Mouse (Mus musculus) embryonic facial prominence, embryonic 15.5 days (tissue): ENCODE measurements around the gene Snx17. TPM values are rescaled to one million over a fixed set of nuclear protein-coding genes. Genes with fewer than 3 reads are reported as not detected.

ENCODE experiments used
- ATAC-seq: fragments of 200-750 bp; cut with Nextera tagmentation; 2 replicates; pipeline ENCODE4 v1.8.0; 2017; ENCODE audit warnings: low read depth, moderate TSS enrichment; ENCODE audit not compliant: insufficient number of reproducible peaks, low FRiP score, low TSS enrichment
- H3K27ac ChIP-seq: fragments of 300-500 bp; sonication (generic); replicated peaks from 2 replicates; pipeline ENCODE4 v1.5.1; 2015; ENCODE audit warnings: mild to moderate bottlenecking, inconsistent platforms
- H3K27me3 ChIP-seq: fragments of 300-500 bp; sonication (generic); 2 replicates; pipeline ENCODE4 v1.6.1; 2015; ENCODE audit warnings: inconsistent platforms
- H3K36me3 ChIP-seq: fragments of 300-500 bp; sonication (generic); 2 replicates; pipeline ENCODE4 v1.6.1; 2015; ENCODE audit warnings: mild to moderate bottlenecking, inconsistent platforms
- H3K4me1 ChIP-seq: fragments of 300-500 bp; sonication (generic); 2 replicates; pipeline ENCODE4 v1.6.1; 2015; ENCODE audit warnings: inconsistent platforms
- H3K4me2 ChIP-seq: fragments of 300-500 bp; sonication (generic); replicated peaks from 2 replicates; pipeline ENCODE4 v1.6.1; 2015; ENCODE audit warnings: mild to moderate bottlenecking, inconsistent platforms
- H3K4me3 ChIP-seq: fragments of 300-500 bp; sonication (generic); replicated peaks from 2 replicates; pipeline ENCODE4 v1.5.1; 2015; ENCODE audit warnings: mild to moderate bottlenecking, inconsistent platforms
- H3K9ac ChIP-seq: fragments of 300-500 bp; sonication (generic); 2 replicates; pipeline ENCODE4 v1.6.1; 2015; ENCODE audit warnings: inconsistent platforms
- H3K9me3 ChIP-seq: fragments of 300-500 bp; sonication (generic); replicated peaks from 2 replicates; pipeline ENCODE4 v1.6.1; 2016; ENCODE audit warnings: inconsistent platforms
- WGBS: fragments of 180-500 bp; shearing (Covaris S2); methylation state at CpG from one replicate; pipeline ENCODE4 v1.1.7; 2015; 5-methylcytosine and 5-hydroxymethylcytosine counted together
- polyA plus RNA-seq: library from polyadenylated mRNA; unstranded; fragments of >200 nt; fragmentation: Nextera tagmentation; extraction: Ambion mirVana; gene quantifications from 2 replicates; pipeline ENCODE4 v1.2.1, GENCODE M21; 2015

The Snx17 gene
- polyA plus RNA-seq, 1 experiment from 2014 or later = 138 TPM

- WGBS = 82% methylated on average over 9 of the region's 9 CpGs
- Histone ChIP-seq H3K4me1 (peaks cover 33% of the 10 kb centered on the region), H3K9ac (no peak overlapping the region), H3K27me3 (no peaks in the 10 kb centered on the region), H3K4me2 (no peak overlapping the region), H3K4me3 (no peak overlapping the region), H3K36me3 (peaks cover 67% of the 10 kb centered on the region), H3K9me3 (peaks cover 4% of the 10 kb centered on the region; the same call in 1 of the 2 replicates), H3K27ac (no peak overlapping the region)
- ATAC-seq = no peak
Measured at GRCm38 (mm10) chr5:31198170-31198569, 5.1 kb downstream of the Snx17 start.

- H3K36me3 ChIP-seq = peaks cover 73% of the 10 kb centered on the region
- H3K27ac ChIP-seq = no peak overlapping the region
- no peak overlapping the region for H3K9ac ChIP-seq
- ATAC-seq = no peak
- no peak overlapping the region for H3K4me2 ChIP-seq
- H3K4me3 ChIP-seq = no peak overlapping the region
- H3K9me3 ChIP-seq = peaks cover 4% of the 10 kb centered on the region; the same call in 1 of the 2 replicates
- H3K27me3 ChIP-seq = no peaks in the 10 kb centered on the region
- 80% methylated on average over 5 of the region's 5 CpGs for WGBS
- peaks cover 31% of the 10 kb centered on the region for H3K4me1 ChIP-seq
Measured at GRCm38 (mm10) chr5:31198616-31199320, 5.7 kb downstream of the Snx17 start.

GRCm38 (mm10) chr5:31199321-31199892, 6.4 kb downstream of the Snx17 start:
- no peak for ATAC-seq
- Histone ChIP-seq H3K27me3 (no peaks in the 10 kb centered on the region), H3K9ac (no peak overlapping the region), H3K36me3 (peaks cover 79% of the 10 kb centered on the region), H3K4me1 (peaks cover 25% of the 10 kb centered on the region), H3K4me3 (no peak overlapping the region), H3K4me2 (no peak overlapping the region), H3K27ac (no peak overlapping the region), H3K9me3 (peaks cover 4% of the 10 kb centered on the region; the same call in 1 of the 2 replicates)
- WGBS = 92% methylated on average over 19 of the region's 19 CpGs

- peaks cover 4% of the 10 kb centered on the region; the same call in 1 of the 2 replicates for H3K9me3 ChIP-seq
- no peak for ATAC-seq
- peaks cover 21% of the 10 kb centered on the region for H3K4me1 ChIP-seq
- no peaks in the 10 kb centered on the region for H3K27me3 ChIP-seq
- no peak overlapping the region for H3K4me3 ChIP-seq
- 85% methylated on average over 9 of the region's 9 CpGs for WGBS
- no peak overlapping the region for H3K27ac ChIP-seq
- no peak overlapping the region for H3K4me2 ChIP-seq
- H3K36me3 ChIP-seq = peaks cover 78% of the 10 kb centered on the region
- H3K9ac ChIP-seq = no peak overlapping the region
Measured at GRCm38 (mm10) chr5:31199893-31200292, 6.9 kb downstream of the Snx17 start.

GRCm38 (mm10) chr5:31200327-31200768, 7.3 kb downstream of the Snx17 start:
- WGBS = 89% methylated on average over 27 of the region's 27 CpGs
- peaks cover 79% of the 10 kb centered on the region for H3K36me3 ChIP-seq
- 0 out of 2 replicates have a peak overlapping the region, but pooled peaks have one; percentile 79 for H3K4me2 ChIP-seq
- H3K4me3 ChIP-seq = peak overlapping the region; percentile 90
- no peak overlapping the region for H3K9ac ChIP-seq
- no peak for ATAC-seq
- no peaks in the 10 kb centered on the region for H3K27me3 ChIP-seq
- H3K27ac ChIP-seq = no peak overlapping the region
- H3K4me1 ChIP-seq = peaks cover 21% of the 10 kb centered on the region
- peaks cover 4% of the 10 kb centered on the region; the same call in 1 of the 2 replicates for H3K9me3 ChIP-seq

GRCm38 (mm10) chr5:31201042-31201741, 8.2 kb downstream of the Snx17 start:
- H3K9me3 ChIP-seq = peaks cover 4% of the 10 kb centered on the region; the same call in 1 of the 2 replicates
- ATAC-seq = no peak
- 14% methylated on average over 13 of the region's 13 CpGs for WGBS
- H3K9ac ChIP-seq = peak overlapping the region; percentile 84
- peak overlapping the region; percentile 90 for H3K4me3 ChIP-seq
- H3K27me3 ChIP-seq = no peaks in the 10 kb centered on the region
- H3K27ac ChIP-seq = peak overlapping the region; percentile 84
- peaks cover 78% of the 10 kb centered on the region for H3K36me3 ChIP-seq
- peak overlapping the region; percentile 79 for H3K4me2 ChIP-seq
- peaks cover 21% of the 10 kb centered on the region for H3K4me1 ChIP-seq

GRCm38 (mm10) chr5:31201742-31202590, 8.9 kb downstream of the Snx17 start, which contains the start of gene Zfp513:
TSS of gene Zfp513 (minus strand) at chr5:31202303.
- ATAC-seq = peak; percentile 96
- peak within 1 kb of the TSS; percentile 84 for H3K9ac ChIP-seq
- H3K27me3 ChIP-seq = no peaks in the 10 kb centered on the region
- peak within 1 kb of the TSS; percentile 86 for H3K27ac ChIP-seq
- under 1% methylated on average over 53 of the region's 53 CpGs for WGBS
- peaks cover 21% of the 10 kb centered on the region for H3K4me1 ChIP-seq
- H3K4me2 ChIP-seq = peak within 1 kb of the TSS; percentile 79
- H3K36me3 ChIP-seq = peaks cover 76% of the 10 kb centered on the region
- peak within 1 kb of the TSS; percentile 90 for H3K4me3 ChIP-seq
- peaks cover 4% of the 10 kb centered on the region; the same call in 1 of the 2 replicates for H3K9me3 ChIP-seq

GRCm38 (mm10) chr5:31202933-31203332, 9.9 kb downstream of the Snx17 start:
- ATAC-seq = no peak
- peaks cover 4% of the 10 kb centered on the region; the same call in 1 of the 2 replicates for H3K9me3 ChIP-seq

GRCm38 (mm10) chr5:31203866-31204265, 10.8 kb downstream of the Snx17 start:
- Histone ChIP-seq H3K4me1 (peaks cover 21% of the 10 kb centered on the region), H3K36me3 (peaks cover 70% of the 10 kb centered on the region), H3K9ac (no peak overlapping the region), H3K27ac (no peak overlapping the region), H3K4me2 (no peak overlapping the region), H3K4me3 (no peak overlapping the region), H3K9me3 (peaks cover 4% of the 10 kb centered on the region; the same call in 1 of the 2 replicates), H3K27me3 (no peaks in the 10 kb centered on the region)
- no peak for ATAC-seq
- WGBS = 86% methylated on average over 2 of the region's 2 CpGs

More at GRCm38 (mm10) chr5:31202933-31203332, 9.9 kb downstream of the Snx17 start:
- peaks cover 21% of the 10 kb centered on the region for H3K4me1 ChIP-seq
- H3K27me3 ChIP-seq = no peaks in the 10 kb centered on the region
- H3K27ac ChIP-seq = peak overlapping the region; percentile 86
- no peak overlapping the region for H3K9ac ChIP-seq
- 82% methylated on average over 7 of the region's 7 CpGs for WGBS
- peak overlapping the region; percentile 79 for H3K4me2 ChIP-seq
- H3K36me3 ChIP-seq = peaks cover 74% of the 10 kb centered on the region
- peak overlapping the region; percentile 90 for H3K4me3 ChIP-seq

- Histone ChIP-seq H3K27ac (no peak overlapping the region), H3K4me1 (peaks cover 21% of the 10 kb centered on the region), H3K9ac (no peak overlapping the region), H3K27me3 (no peaks in the 10 kb centered on the region), H3K9me3 (peaks cover 4% of the 10 kb centered on the region; the same call in 1 of the 2 replicates), H3K4me2 (no peak overlapping the region), H3K36me3 (peaks cover 64% of the 10 kb centered on the region), H3K4me3 (no peak overlapping the region)
- ATAC-seq = no peak
- WGBS = 92% methylated on average over 6 of the region's 6 CpGs
Measured at GRCm38 (mm10) chr5:31204421-31204820, 11.4 kb downstream of the Snx17 start.
